Mouse (Mus musculus): ENCODE results near the gene F830045P16Rik. TPM values are rescaled to one million over a fixed set of nuclear protein-coding genes. Genes with fewer than 3 reads are reported as not detected.
"Not testable (repeated sequence)": the region's sequence is repeated elsewhere in the genome, so short reads cannot be mapped to it uniquely, and the experiment has no call there.

The F830045P16Rik gene
- total and polyA plus RNA-seq, 2 experiments from 2014 or later = 0.16 TPM; not detected in 1

GRCm38 (mm10) chr2:129518526-129518925, 17.9 kb downstream of the F830045P16Rik start:
- Histone ChIP-seq H3K36me3 (ENCODE audit: insufficient read depth, low read length) (no peaks in the 10 kb centered on the region), H3K27ac (ENCODE audit: low read depth, low read length) (no peak overlapping the region), H3K27me3 (ENCODE audit: insufficient read depth, low read length) (no peaks in the 10 kb centered on the region), H3K9ac (replicated peaks; ENCODE audit: low read length, poor library complexity, severe bottlenecking) (no peak overlapping the region), H3K4me2 (ENCODE audit: low read depth, low read length, poor library complexity, severe bottlenecking) (no peak overlapping the region), H3K4me1 (ENCODE audit: insufficient read depth, low read length) (0 out of 2 replicates have a peak, but pooled peaks cover 2% of the 10 kb centered on the region), H3K4me3 (ENCODE audit: low read depth, low read length) (no peak overlapping the region), H3K9me3 (ENCODE audit: low read length) (no peaks in the 10 kb centered on the region)
- no peak for ATAC-seq (ENCODE audit: low FRiP score)
- 75% methylated on average over 3 of the region's 3 CpGs for WGBS
- no peak for DNase-seq (ENCODE audit: low spot score)
- TF ChIP-seq CTCF (IDR thresholded peaks at IDR 0.05) = no peak

- Histone ChIP-seq H3K36me3 (ENCODE audit: insufficient read depth, low read length) (no peaks in the 10 kb centered on the region), H3K27me3 (ENCODE audit: insufficient read depth, low read length) (no peaks in the 10 kb centered on the region), H3K4me1 (ENCODE audit: insufficient read depth, low read length) (0 out of 2 replicates have a peak, but pooled peaks cover 2% of the 10 kb centered on the region), H3K9me3 (ENCODE audit: low read length) (no peaks in the 10 kb centered on the region), H3K9ac (replicated peaks; ENCODE audit: low read length, poor library complexity, severe bottlenecking) (no peak overlapping the region), H3K27ac (ENCODE audit: low read depth, low read length) (no peak overlapping the region), H3K4me2 (ENCODE audit: low read depth, low read length, poor library complexity, severe bottlenecking) (no peak overlapping the region), H3K4me3 (ENCODE audit: low read depth, low read length) (no peak overlapping the region)
- DNase-seq (ENCODE audit: low spot score) (peak; percentile 9), ATAC-seq (ENCODE audit: low FRiP score) (no peak)
- TF ChIP-seq CTCF (IDR thresholded peaks at IDR 0.05) = no peak
- WGBS = 35% methylated on average over 16 of the region's 16 CpGs
Observed at GRCm38 (mm10) chr2:129514923-129515920, 21.2 kb downstream of the F830045P16Rik start.

DNA sequence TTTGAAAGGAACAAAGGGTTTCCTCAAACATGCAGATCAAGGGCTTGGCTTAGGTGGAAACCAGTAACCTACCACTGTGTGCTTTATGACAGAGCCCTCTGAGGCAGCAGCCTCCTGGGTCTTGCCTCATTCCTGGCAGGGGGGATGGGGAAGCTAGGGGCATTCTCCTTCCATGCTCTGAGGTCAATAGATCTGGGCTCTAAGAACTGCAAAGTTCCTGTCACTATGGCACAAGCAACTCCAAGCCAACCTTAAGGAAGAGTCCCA, 22.1 kb downstream of the F830045P16Rik start:
- TF ChIP-seq CTCF (IDR thresholded peaks at IDR 0.05) = no peak
- Histone ChIP-seq H3K27me3 (ENCODE audit: insufficient read depth, low read length) (no peaks in the 10 kb centered on the region), H3K9ac (replicated peaks; ENCODE audit: low read length, poor library complexity, severe bottlenecking) (no peak overlapping the region), H3K9me3 (ENCODE audit: low read length) (no peaks in the 10 kb centered on the region), H3K4me1 (ENCODE audit: insufficient read depth, low read length) (0 out of 2 replicates have a peak, but pooled peaks cover 2% of the 10 kb centered on the region), H3K4me3 (ENCODE audit: low read depth, low read length) (no peak overlapping the region), H3K36me3 (ENCODE audit: insufficient read depth, low read length) (no peaks in the 10 kb centered on the region), H3K27ac (ENCODE audit: low read depth, low read length) (no peak overlapping the region), H3K4me2 (ENCODE audit: low read depth, low read length, poor library complexity, severe bottlenecking) (no peak overlapping the region)
- DNase-seq (ENCODE audit: low spot score) = no peak
- no peak for ATAC-seq (ENCODE audit: low FRiP score)

GRCm38 (mm10) chr2:129513546-129514400, 22.6 kb downstream of the F830045P16Rik start:
- TF ChIP-seq CTCF (IDR thresholded peaks at IDR 0.05) = no peak
- ATAC-seq (ENCODE audit: low FRiP score) (no peak), DNase-seq (ENCODE audit: low spot score) (no peak)
- Histone ChIP-seq H3K4me2 (ENCODE audit: low read depth, low read length, poor library complexity, severe bottlenecking) (no peak overlapping the region), H3K9ac (replicated peaks; ENCODE audit: low read length, poor library complexity, severe bottlenecking) (no peak overlapping the region), H3K4me1 (ENCODE audit: insufficient read depth, low read length) (0 out of 2 replicates have a peak, but pooled peaks cover 2% of the 10 kb centered on the region), H3K27ac (ENCODE audit: low read depth, low read length) (no peak overlapping the region), H3K4me3 (ENCODE audit: low read depth, low read length) (no peak overlapping the region), H3K27me3 (ENCODE audit: insufficient read depth, low read length) (no peaks in the 10 kb centered on the region), H3K9me3 (ENCODE audit: low read length) (no peaks in the 10 kb centered on the region), H3K36me3 (ENCODE audit: insufficient read depth, low read length) (no peaks in the 10 kb centered on the region)
- 79% methylated on average over 6 of the region's 6 CpGs for WGBS

GRCm38 (mm10) chr2:129512147-129512546, 24.3 kb downstream of the F830045P16Rik start:
- WGBS = 88% methylated on average over 7 of the region's 7 CpGs
- ATAC-seq (ENCODE audit: low FRiP score) = not testable (repeated sequence)

More at GRCm38 (mm10) chr2:129512147-129512546, 24.3 kb downstream of the F830045P16Rik start:
- not testable (repeated sequence) for H3K27ac ChIP-seq (ENCODE audit: low read depth, low read length); H3K9me3 ChIP-seq (ENCODE audit: low read length); H3K36me3 ChIP-seq (ENCODE audit: insufficient read depth, low read length); H3K4me3 ChIP-seq (ENCODE audit: low read depth, low read length); H3K4me1 ChIP-seq (ENCODE audit: insufficient read depth, low read length); DNase-seq (ENCODE audit: low spot score); H3K27me3 ChIP-seq (ENCODE audit: insufficient read depth, low read length); H3K9ac ChIP-seq (replicated peaks; ENCODE audit: low read length, poor library complexity, severe bottlenecking); H3K4me2 ChIP-seq (ENCODE audit: low read depth, low read length, poor library complexity, severe bottlenecking)

All from midbrain, postnatal 0 days (tissue).